Mouse (Mus musculus) forebrain, embryonic 14.5 days (tissue): Measurements from ENCODE around the gene Ift81. TPM values are rescaled to one million over a fixed set of nuclear protein-coding genes. Genes with fewer than 3 reads are reported as not detected.
A peak's percentile ranks its signal among the peaks of the same experiment; 100 is the strongest.

Source experiments
- ATAC-seq: fragments of 200-750 bp; cut with Nextera tagmentation; 2 replicates; pipeline ENCODE4 v1.8.0; 2017; ENCODE audit warnings: mild to moderate bottlenecking, moderate library complexity
- DNase-seq: peaks from one replicate; pipeline ENCODE4 v3.0.0-alpha.2; 2015; ENCODE audit warnings: low spot score
- H3K27ac ChIP-seq: fragments of 300-500 bp; sonication (generic); 2 replicates; pipeline ENCODE4 v1.5.1; 2014; ENCODE audit warnings: low read depth, mild to moderate bottlenecking, control low read depth, low read length, moderate library complexity
- H3K27me3 ChIP-seq: fragments of 300-500 bp; sonication (generic); replicated peaks from 2 replicates; pipeline ENCODE4 v1.6.1; 2014; ENCODE audit warnings: low read length, control low read depth, mixed read lengths; ENCODE audit not compliant: control insufficient read depth, insufficient read depth
- H3K36me3 ChIP-seq: fragments of 300-500 bp; sonication (generic); 2 replicates; pipeline ENCODE4 v1.6.1; 2014; ENCODE audit warnings: low read length, control low read depth; ENCODE audit not compliant: control insufficient read depth, insufficient read depth
- H3K4me1 ChIP-seq: fragments of 300-500 bp; sonication (generic); 2 replicates; pipeline ENCODE4 v1.6.1; 2014; ENCODE audit warnings: antibody characterized with exemption, low read length, control low read depth; ENCODE audit not compliant: control insufficient read depth, insufficient read depth
- H3K4me2 ChIP-seq: fragments of 300-500 bp; sonication (generic); 2 replicates; pipeline ENCODE4 v1.6.1; 2014; ENCODE audit warnings: mild to moderate bottlenecking, control low read depth, low read length
- H3K4me3 ChIP-seq: fragments of 300-500 bp; sonication (generic); 2 replicates; pipeline ENCODE4 v1.5.1; 2014; ENCODE audit warnings: low read depth, low read length, control low read depth
- H3K9ac ChIP-seq: fragments of 300-500 bp; sonication (generic); 2 replicates; pipeline ENCODE4 v1.6.1; 2014; ENCODE audit warnings: mild to moderate bottlenecking, low read length, control low read depth, moderate library complexity
- H3K9me3 ChIP-seq: fragments of 300-500 bp; sonication (generic); replicated peaks from 2 replicates; pipeline ENCODE4 v1.6.1; 2016; ENCODE audit warnings: low read length, control low read depth, mixed read lengths; ENCODE audit not compliant: control insufficient read depth
- WGBS: fragments of 180-500 bp; shearing (Covaris S2); extraction: QIAGEN DNeasy Blood & Tissue Kit; methylation state at CpG from one replicate; pipeline ENCODE4 v1.1.7; 2014; 5-methylcytosine and 5-hydroxymethylcytosine counted together
- polyA plus RNA-seq: library from polyadenylated mRNA; unstranded; fragments of >200 nt; fragmentation: Nextera tagmentation; extraction: Ambion mirVana; gene quantifications from 2 replicates; pipeline ENCODE4 v1.2.1, GENCODE M21; 2014

The Ift81 gene
- polyA plus RNA-seq, 1 experiment from 2014 or later = 48.9 TPM

DNA sequence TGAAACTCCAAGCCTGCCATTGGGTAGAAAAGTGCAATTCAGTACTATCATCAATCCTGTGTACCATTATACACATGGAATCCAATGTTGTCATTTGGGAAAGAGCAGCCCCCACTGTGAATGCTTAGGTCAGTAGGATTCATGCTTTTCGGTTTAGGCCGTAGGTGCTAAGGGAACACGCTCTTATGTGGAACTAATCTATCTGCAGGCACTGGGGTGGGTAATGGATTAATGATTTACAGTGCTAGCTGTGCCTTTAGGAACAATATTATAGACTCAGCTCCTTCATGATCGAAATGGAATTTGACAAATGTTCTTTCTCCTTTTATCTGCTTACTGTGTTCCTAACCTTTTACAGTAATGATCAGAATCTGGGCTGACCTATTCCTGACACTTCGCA, 30.2 kb downstream of the Ift81 start:
- H3K27me3 ChIP-seq = no peaks in the 10 kb centered on the region
- no peak overlapping the region for H3K4me2 ChIP-seq
- ATAC-seq = no peak
- H3K9me3 ChIP-seq = no peaks in the 10 kb centered on the region
- no peaks in the 10 kb centered on the region for H3K4me1 ChIP-seq
- no peak for DNase-seq
- H3K36me3 ChIP-seq = peaks cover 16% of the 10 kb centered on the region
- 92% methylated on average over 5 of the region's 5 CpGs for WGBS
- H3K9ac ChIP-seq = no peak overlapping the region
- H3K4me3 ChIP-seq = no peak overlapping the region
- H3K27ac ChIP-seq = no peak overlapping the region

DNA sequence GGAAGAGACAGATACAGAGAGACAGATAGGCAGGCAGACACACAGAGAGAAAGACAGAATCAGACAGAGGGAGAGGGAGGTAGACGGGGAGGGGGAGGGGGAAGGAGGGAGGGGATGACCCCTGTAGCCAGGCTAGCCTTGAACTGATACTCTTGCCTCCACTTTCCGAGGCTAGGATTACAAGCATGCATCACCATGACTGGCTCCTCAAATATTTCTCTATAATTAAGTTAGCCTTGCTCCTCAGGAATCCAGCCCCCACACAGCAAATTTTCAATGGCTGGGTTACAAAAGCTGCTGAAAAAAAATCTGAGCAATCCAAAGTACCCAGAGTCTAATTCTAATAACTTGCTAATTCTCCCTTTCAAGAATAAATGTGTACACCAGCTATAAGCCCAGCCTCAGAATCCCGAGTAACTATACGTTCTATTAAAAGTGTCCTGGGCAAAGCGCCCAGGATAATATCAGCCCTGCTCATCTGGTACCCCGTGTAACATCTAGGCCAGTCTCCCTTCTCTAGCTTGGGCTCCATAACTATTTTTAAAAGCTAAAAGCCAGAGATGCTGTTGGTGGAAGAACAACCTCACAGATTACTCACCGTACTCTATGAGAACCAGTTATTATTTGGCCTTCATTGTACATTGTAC, 37.5 kb downstream of the Ift81 start:
- Histone ChIP-seq H3K4me2 (no peak overlapping the region), H3K27me3 (no peaks in the 10 kb centered on the region), H3K4me1 (no peaks in the 10 kb centered on the region), H3K27ac (no peak overlapping the region), H3K9me3 (no peaks in the 10 kb centered on the region), H3K36me3 (peaks cover 25% of the 10 kb centered on the region), H3K9ac (no peak overlapping the region), H3K4me3 (no peak overlapping the region)
- ATAC-seq (no peak), DNase-seq (peak; percentile 0)
- 69% methylated on average over 7 of the region's 7 CpGs for WGBS

DNA sequence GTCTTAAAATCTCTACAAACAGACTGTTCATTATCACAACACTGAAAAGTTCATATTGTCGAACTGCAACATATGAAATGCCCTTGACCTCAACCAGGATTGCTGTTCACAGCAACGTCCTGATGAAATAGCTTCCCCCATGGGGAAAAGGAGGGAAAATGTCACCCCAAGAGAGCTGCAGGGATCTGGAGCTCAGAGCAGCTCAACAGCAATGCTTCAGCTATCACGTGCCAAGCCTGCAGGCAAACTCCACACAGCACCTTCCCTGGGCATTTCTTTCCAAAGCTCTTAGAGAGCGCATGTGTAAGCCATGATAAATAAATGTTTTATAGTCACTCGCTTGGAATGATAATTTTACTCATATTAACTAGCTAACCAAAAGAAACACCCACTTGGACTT, 42.3 kb downstream of the Ift81 start:
- Histone ChIP-seq H3K27ac (no peak overlapping the region), H3K27me3 (no peaks in the 10 kb centered on the region), H3K4me1 (no peaks in the 10 kb centered on the region), H3K36me3 (peaks cover 32% of the 10 kb centered on the region), H3K4me3 (no peak overlapping the region), H3K9ac (no peak overlapping the region), H3K4me2 (no peak overlapping the region), H3K9me3 (no peaks in the 10 kb centered on the region)
- no peak for ATAC-seq
- no peak for DNase-seq
- WGBS = 83% methylated on average over 5 of the region's 5 CpGs

DNA sequence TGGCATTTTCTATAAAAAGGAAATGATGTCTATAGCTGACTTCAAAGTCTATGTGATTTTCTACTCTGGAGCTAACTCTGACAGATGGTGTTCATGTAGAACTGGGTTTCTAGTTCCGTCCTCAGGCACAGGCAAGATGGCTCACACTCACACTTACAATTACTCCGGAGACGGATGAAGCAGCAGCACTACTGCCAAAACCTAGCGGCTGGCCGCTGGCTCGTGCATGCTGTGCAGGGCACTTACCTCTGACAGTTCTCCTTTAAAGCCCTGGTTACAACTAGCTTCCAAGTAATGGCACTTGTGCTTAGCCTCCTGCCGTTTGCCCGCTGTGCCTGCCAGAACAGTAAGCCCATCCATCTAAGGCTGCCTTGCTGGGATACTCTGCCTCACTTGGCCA, 47.7 kb downstream of the Ift81 start:
- H3K27ac ChIP-seq = peak overlapping the region; percentile 33; the same call in 1 of the 2 replicates
- 68% methylated on average over 8 of the region's 8 CpGs for WGBS

DNA sequence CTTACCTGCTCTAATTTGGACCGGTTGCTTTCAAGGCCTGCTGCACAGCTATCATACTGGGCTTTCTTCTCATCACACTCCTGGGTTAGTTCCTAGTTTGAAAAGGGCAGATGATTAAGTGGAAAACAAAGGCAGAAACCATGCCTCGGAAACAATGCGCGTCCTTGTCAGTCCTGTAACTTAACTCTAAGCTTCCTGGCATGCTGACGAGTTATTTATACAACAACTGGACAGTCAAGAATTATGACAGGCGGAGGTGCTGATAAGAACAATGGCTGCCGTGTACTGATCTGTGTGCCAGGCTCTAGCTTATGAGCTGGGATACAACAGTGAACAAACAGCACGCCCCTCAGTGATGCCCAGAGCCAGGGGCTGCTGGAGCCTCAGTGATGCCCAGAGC, 53.7 kb downstream of the Ift81 start:
- 82% methylated on average over 8 of the region's 8 CpGs for WGBS
- H3K27ac ChIP-seq = no peak overlapping the region
- no peaks in the 10 kb centered on the region for H3K4me1 ChIP-seq
- no peak overlapping the region for H3K4me3 ChIP-seq
- peaks cover 44% of the 10 kb centered on the region for H3K36me3 ChIP-seq
- H3K9ac ChIP-seq = no peak overlapping the region
- no peak overlapping the region for H3K4me2 ChIP-seq
- DNase-seq (no peak), ATAC-seq (no peak)
- H3K9me3 ChIP-seq = no peaks in the 10 kb centered on the region
- no peaks in the 10 kb centered on the region for H3K27me3 ChIP-seq

More for the DNA sequence above, 47.7 kb downstream of the Ift81 start:
- Histone ChIP-seq H3K9ac (no peak overlapping the region), H3K9me3 (no peaks in the 10 kb centered on the region), H3K36me3 (peaks cover 48% of the 10 kb centered on the region), H3K4me2 (no peak overlapping the region), H3K27me3 (no peaks in the 10 kb centered on the region), H3K4me1 (no peaks in the 10 kb centered on the region), H3K4me3 (no peak overlapping the region)
- ATAC-seq (no peak), DNase-seq (peak; percentile 37)

DNA sequence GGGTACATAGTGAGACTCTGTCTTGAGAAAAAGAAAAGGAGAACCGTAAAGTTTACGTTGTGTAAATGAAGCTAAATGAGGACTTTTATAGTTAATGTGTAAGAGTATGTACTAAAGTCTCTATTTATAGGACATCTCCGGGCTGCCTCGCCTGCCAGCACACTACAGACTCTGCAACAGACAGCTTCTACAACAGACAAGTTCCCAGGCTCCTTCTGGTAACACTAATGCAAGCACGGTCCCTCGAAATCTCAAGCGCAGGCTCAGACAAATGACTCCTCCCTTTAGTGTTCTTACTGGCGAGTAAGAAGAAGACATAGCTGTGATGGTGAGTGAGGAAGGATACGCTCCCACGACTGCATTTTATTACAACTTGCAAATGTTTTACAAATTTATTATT, 56.2 kb downstream of the Ift81 start:
- no peak for DNase-seq

DNA sequence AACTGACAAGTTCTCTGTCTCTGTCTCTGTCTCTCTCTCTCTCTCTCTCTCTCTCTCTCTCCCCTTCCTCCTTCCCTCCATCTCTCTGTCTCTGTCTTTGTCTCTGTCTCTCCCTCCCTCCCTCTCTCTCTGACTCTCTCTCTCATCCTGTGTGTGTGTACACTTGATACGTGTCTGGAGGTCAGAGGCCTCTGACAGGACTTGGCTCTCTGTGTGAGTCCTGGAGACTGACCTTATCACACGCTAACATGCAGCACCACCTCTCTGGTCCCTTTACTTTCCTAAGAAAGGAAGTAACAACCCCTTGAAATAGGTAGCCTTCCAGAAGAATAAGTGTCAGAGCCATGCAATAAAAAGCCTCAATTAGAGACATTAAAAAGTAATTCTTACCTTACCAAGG, 59.2 kb downstream of the Ift81 start:
- Histone ChIP-seq H3K27ac (no peak overlapping the region), H3K4me1 (no peaks in the 10 kb centered on the region), H3K4me2 (no peak overlapping the region), H3K9me3 (no peaks in the 10 kb centered on the region), H3K4me3 (no peak overlapping the region), H3K36me3 (peaks cover 31% of the 10 kb centered on the region), H3K9ac (no peak overlapping the region), H3K27me3 (no peaks in the 10 kb centered on the region)
- no peak for DNase-seq
- 82% methylated on average over 2 of the region's 2 CpGs for whole genome bisulfite sequencing
- no peak for ATAC-seq

More for the DNA sequence above, 56.2 kb downstream of the Ift81 start:
- H3K27me3 ChIP-seq = no peaks in the 10 kb centered on the region
- no peak overlapping the region for H3K4me2 ChIP-seq
- no peak for ATAC-seq
- H3K9me3 ChIP-seq = no peaks in the 10 kb centered on the region
- 90% methylated on average over 10 of the region's 10 CpGs for WGBS
- no peaks in the 10 kb centered on the region for H3K4me1 ChIP-seq
- no peak overlapping the region for H3K9ac ChIP-seq
- H3K4me3 ChIP-seq = no peak overlapping the region
- no peak overlapping the region for H3K27ac ChIP-seq
- peaks cover 33% of the 10 kb centered on the region for H3K36me3 ChIP-seq

DNA sequence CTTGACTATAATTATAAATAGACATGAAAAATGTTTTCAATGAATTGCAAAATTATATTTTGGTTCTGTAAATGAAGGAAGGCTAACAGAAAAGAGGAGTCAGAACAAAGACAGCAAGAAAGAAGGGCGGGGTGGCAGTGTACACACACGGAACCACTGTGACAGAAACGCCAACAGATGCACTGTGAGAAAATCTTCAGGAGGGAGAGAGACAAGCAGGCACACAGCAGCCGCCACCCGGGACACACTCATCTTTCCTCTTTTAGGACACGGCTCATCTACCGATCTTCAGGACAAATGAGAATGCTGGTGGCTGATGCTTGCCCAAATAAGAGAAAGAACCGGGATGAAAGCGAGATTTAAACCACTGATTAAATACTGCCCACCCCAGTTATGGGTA, 61.7 kb downstream of the Ift81 start:
- Histone ChIP-seq H3K4me1 (no peaks in the 10 kb centered on the region), H3K9me3 (no peaks in the 10 kb centered on the region), H3K27me3 (no peaks in the 10 kb centered on the region), H3K4me3 (no peak overlapping the region), H3K27ac (no peak overlapping the region), H3K9ac (no peak overlapping the region), H3K36me3 (0 out of 2 replicates have a peak, but pooled peaks cover 8% of the 10 kb centered on the region), H3K4me2 (no peak overlapping the region)
- ATAC-seq (no peak), DNase-seq (no peak)
- WGBS = 89% methylated on average over 9 of the region's 9 CpGs

DNA sequence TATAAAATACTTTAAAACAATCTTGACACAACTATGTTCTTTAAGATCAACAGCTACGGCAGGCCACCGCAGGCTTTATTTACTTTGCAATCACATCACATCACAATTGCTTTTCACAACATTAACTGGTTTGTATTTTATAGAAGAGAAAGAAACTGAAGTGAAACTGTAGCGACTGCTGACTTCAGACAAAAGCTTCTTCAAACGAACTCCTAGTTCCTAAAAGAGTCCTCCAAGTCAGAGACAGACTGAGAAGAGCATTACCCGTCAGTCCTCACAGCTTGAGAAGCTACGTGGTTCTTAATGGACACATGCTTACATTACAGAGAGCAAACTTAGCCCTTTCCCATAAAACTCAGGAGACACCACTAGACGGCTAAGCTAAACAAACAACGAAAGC, 63.9 kb downstream of the Ift81 start:
- H3K27ac ChIP-seq = no peak overlapping the region
- no peak for ATAC-seq
- H3K36me3 ChIP-seq = 0 out of 2 replicates have a peak, but pooled peaks cover 7% of the 10 kb centered on the region
- 69% methylated on average over 8 of the region's 8 CpGs for WGBS
- H3K9me3 ChIP-seq = no peaks in the 10 kb centered on the region
- H3K4me1 ChIP-seq = no peaks in the 10 kb centered on the region
- H3K9ac ChIP-seq = no peak overlapping the region
- DNase-seq = no peak
- no peaks in the 10 kb centered on the region for H3K27me3 ChIP-seq
- no peak overlapping the region for H3K4me2 ChIP-seq
- H3K4me3 ChIP-seq = no peak overlapping the region
